Mouse (Mus musculus): Measurements from ENCODE around the gene Eef1a1. TPM values are rescaled to one million over a fixed set of nuclear protein-coding genes. Genes with fewer than 3 reads are reported as not detected.
"Not testable (repeated sequence)": the region's sequence is repeated elsewhere in the genome, so short reads cannot be mapped to it uniquely, and the experiment has no call there.

Eef1a1 gene
- total RNA-seq, 2 experiments from 2014 or later, result 3,010 to 3,306 TPM

GRCm38 (mm10) chr9:78478009-78478605, 10.8 kb downstream of the Eef1a1 start:
- DNase-seq (ENCODE audit: extremely low spot score in 1 of 2, low spot score in 1 of 2), result not testable (repeated sequence)

DNA sequence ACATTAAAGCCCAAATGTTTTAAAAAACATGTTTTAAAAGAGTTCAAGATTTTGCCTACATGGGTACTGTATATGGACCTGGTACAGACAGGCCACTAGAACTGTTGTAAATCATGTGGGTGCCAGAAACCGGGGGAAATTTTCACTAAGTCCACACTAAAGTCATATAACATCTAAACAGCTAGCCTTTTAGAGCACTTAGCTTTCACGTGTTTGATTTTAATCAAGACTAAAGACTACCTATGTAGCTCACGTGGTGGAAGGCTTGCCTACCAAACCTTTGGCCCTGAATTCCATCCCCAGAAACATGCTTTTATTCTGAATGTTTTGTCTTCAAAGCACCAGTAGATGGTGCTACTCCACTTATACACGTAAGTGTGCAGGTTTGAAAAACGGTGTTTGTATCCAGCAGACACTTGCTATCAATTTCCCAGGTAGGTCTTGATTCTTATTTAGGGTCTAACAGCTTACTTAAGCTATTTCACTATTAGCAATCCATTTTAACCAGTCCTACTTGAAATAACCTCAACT, 11.9 kb downstream of the Eef1a1 start:
- no peak for DNase-seq (ENCODE audit: extremely low spot score in 1 of 2, low spot score in 1 of 2)

DNA sequence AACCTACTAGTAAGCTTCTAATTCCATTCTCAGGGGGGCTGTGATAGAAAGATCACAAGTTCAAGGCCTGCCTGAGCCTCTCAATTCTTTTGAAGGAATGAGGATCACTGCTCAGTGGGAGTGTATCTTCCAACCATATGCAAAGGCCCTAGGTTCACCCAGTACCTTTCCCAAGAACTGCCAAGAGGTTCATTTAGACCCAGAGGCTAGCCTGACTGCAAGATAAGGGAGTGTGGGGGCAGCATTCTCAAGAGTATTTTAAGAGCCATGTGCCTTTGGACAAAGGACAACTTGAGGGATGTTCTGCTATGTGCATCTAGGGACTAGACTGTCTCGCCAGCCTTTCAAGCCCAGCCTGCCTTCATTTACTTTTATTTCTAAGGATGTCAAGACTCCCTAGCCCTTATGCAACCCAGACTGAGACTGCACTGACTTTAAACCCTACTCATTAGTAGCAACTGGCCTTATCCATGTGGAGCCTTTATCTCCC, 12.4 kb downstream of the Eef1a1 start:
- no peak for DNase-seq (ENCODE audit: extremely low spot score in 1 of 2, low spot score in 1 of 2)

- no peak for DNase-seq (ENCODE audit: extremely low spot score in 1 of 2, low spot score in 1 of 2)
These were observed 13.1 kb downstream of the Eef1a1 start for GRCm38 (mm10) chr9:78475873-78476272.

DNA sequence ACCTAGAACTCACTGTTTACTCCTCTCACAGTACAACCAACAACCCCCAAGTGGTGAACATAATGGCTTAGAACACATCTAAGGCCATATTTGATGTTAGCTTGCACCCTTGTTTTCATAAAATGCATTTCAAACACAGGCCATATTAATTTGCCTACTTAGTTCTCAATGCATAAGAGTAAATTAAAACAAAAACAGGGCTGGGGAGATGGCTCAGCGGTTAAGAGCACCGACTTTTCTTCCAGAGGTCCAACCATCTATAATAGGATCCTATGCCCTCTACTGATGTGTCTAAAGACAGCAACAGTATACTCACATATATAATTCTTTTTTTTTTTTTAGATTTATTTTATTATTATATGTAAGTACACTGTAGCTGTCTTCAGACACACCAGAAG, 13.6 kb downstream of the Eef1a1 start:
- DNase-seq (ENCODE audit: extremely low spot score in 1 of 2, low spot score in 1 of 2), result no peak

DNA sequence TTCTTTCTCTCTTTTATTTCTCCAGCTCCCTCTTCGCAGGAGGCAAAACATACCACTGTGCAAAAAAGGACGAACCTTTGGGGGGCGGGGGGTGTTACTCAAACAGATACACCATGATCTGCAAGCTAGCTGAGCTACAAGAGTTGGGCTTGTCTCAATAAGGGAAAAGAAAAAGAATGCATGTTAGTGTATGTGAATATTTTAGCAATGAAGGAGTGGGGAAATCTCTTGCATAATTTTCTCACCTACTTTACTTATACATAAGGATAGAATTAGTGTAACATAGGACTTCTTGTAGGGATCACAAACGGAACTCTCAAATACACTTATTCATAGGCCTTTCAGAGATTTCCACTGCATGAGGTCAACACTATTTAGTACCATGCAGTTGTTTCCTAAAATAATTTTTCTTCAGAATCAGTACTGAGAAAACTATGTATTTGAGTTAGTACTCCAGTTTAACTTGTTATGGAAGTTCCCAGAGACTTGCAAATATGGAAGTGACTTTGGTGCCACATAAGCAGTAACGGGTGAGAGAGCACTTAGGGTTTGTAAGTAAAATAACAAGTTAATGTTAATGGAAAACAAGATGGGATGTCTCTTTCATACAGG, 14.1 kb downstream of the Eef1a1 start:
- no peak for DNase-seq (ENCODE audit: extremely low spot score in 1 of 2, low spot score in 1 of 2)

- no peak for DNase-seq (ENCODE audit: extremely low spot score in 1 of 2, low spot score in 1 of 2)
These were observed 14.7 kb downstream of the Eef1a1 start for GRCm38 (mm10) chr9:78474270-78474669.

DNA sequence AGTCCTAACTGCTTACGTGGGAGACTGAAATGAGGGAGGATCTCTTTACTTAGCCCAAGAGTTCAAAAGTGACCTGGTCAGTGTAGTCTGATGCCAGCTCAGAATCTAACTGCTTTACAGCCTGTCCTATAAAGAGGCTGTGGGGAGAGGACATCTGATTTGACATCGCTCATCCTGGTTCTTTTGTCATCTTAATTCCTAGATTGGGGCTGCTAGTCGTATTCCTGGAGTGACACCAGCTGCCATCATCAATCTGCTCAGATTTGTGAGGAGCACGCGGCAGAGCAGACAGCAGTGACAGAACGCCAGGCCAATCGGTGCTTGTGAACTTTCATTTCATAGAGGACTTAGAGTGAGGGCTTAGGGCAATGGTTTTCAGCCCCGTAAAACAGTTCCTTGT, 15.4 kb downstream of the Eef1a1 start:
- DNase-seq (ENCODE audit: extremely low spot score in 1 of 2, low spot score in 1 of 2), result no peak

GRCm38 (mm10) chr9:78465725-78466124, 23.2 kb downstream of the Eef1a1 start:
- DNase-seq (ENCODE audit: extremely low spot score in 1 of 2, low spot score in 1 of 2), result no peak

DNA sequence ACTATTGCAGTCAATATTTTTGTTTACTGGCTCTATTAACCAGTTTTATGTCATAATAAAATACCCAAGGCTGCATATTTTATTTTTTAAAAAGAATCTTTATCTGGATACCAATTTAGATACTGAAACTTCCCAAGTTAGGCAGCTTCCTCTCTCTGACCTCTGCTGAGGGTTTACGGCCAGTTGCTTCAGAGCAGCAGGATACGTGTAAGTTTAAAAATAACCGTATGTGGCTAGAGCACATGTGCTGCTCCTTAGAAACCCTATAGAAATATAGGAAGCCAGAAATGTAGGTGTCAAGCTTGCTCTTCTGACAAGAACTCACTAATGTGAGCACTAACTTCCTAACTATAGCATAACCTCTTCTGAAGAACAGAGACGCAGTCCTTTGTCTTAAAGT, 25.6 kb downstream of the Eef1a1 start:
- DNase-seq (ENCODE audit: extremely low spot score in 1 of 2, low spot score in 1 of 2), result no peak

DNA sequence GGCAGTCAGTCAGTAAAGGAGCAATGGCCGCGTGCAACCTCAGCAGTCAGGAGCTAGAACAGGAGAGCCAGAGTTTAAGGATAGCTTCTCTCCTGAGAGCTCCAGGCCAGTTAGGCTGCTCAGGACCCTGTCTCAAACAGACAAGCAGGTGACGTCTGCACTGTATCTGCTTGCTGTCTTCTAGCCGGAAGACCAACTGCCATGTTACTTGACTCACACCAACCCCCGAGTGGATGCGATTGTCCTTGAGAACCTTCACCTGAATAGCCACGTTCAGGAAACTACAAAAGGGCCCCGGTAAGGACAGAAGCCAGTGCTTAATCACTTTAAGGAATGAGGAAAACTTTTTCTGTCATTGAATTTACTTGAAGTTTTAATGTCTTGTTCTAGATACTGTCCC, 31.9 kb downstream of the Eef1a1 start:
- no peak for DNase-seq (ENCODE audit: extremely low spot score in 1 of 2, low spot score in 1 of 2)

GRCm38 (mm10) chr9:78451382-78451781, 37.6 kb downstream of the Eef1a1 start:
- no peak for DNase-seq (ENCODE audit: extremely low spot score in 1 of 2, low spot score in 1 of 2)

DNA sequence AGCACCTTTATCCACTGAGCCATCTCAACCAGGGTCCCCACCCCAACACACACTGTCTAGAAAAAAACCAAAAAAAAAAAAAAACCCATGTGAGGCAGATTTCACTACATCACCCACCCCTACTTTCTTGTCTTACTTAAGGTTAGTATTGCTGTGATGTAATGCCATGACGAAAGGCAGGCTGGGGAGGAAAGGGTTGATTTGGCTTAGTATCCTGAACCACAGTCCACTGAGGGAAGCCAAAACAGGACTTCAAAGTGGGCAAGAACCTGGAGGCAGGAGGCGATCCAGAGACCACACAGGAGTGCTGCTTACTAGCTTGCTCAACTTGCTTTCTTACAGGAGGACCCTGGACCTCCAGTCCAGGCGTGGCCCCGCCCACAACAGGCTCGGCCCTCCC, 38.5 kb downstream of the Eef1a1 start:
- DNase-seq (ENCODE audit: extremely low spot score in 1 of 2, low spot score in 1 of 2), result no peak

- DNase-seq (ENCODE audit: extremely low spot score in 1 of 2, low spot score in 1 of 2), result peak; percentile 82 to 85
These were observed 40.7 kb downstream of the Eef1a1 start, which contains the start of the genes Mto1 and Gm17324 for GRCm38 (mm10) chr9:78447973-78448873. Mto1 (plus strand) TSS chr9:78448208. Gm17324 (minus strand) TSS chr9:78448786.

DNA sequence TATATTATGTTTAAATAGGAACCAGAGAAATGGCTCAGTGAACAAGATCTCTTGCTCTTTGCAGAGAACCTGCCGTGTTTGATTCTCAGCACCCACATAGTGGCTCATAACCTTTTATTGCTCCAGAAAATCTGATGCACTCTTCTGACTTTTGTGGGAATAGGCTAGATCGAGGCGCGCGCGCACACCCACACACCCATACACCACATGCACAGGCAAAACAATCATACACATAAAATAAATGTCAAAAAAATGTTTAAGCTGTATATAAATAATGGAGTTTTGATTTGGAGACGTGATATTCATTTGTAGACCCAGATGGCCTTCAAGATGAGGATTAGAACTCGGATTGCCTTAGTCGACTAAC, 41.4 kb downstream of the Eef1a1 start:
- DNase-seq (ENCODE audit: extremely low spot score in 1 of 2, low spot score in 1 of 2), result no peak

DNA sequence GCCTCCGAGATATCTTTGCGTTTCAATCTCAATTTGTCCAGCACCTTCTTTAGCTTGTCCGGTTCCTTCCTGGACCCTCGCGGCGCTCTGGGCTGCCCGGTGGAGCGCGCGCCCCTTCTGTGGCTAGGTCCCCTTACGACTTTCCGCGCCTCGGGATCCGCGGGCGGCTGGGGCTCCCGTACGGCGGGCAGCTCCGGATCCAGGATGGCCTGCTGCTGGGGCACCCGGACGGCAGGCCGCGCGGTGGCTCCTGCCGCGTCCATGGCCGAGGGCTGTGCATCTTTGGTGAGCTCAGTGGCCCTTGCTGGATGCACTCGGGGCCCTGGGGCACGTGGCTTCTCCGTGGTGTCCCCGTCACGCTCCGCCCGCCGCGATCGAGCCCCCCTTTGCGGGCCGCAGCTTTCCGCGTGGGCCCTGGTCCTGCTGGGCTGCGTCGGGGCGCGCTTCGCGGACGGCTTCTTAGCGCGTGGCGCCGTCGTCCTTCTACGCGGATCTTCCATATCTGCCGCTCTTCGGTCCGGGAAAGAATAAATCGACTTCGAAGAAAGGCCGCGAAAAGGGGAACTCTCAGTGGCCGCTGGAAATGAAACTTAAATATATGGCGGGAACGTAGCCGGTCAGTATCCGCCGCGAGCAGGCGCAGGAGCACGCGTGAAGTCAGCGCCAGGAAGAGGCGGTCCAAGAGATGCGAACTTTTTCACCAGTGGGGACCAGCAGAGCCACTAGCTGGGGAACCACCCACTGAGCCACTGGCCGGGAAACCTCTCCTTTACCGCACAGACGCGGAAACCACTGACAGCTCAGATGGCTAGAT, 46.2 kb downstream of the Eef1a1 start, which contains the start of gene Cgas:
Gene Cgas (minus strand): TSS at position 659 of the 814 bp plus-strand sequence.
- DNase-seq (ENCODE audit: extremely low spot score in 1 of 2, low spot score in 1 of 2), result no peak

GRCm38 (mm10) chr9:78442237-78442578, 46.7 kb downstream of the Eef1a1 start:
- DNase-seq (ENCODE audit: extremely low spot score in 1 of 2, low spot score in 1 of 2), result no peak

- no peak for DNase-seq (ENCODE audit: extremely low spot score in 1 of 2, low spot score in 1 of 2)
These were observed 49.5 kb downstream of the Eef1a1 start for GRCm38 (mm10) chr9:78439426-78439825.

- no peak for DNase-seq (ENCODE audit: extremely low spot score in 1 of 2, low spot score in 1 of 2)
These were observed 56.5 kb downstream of the Eef1a1 start for GRCm38 (mm10) chr9:78432471-78432870.

DNA sequence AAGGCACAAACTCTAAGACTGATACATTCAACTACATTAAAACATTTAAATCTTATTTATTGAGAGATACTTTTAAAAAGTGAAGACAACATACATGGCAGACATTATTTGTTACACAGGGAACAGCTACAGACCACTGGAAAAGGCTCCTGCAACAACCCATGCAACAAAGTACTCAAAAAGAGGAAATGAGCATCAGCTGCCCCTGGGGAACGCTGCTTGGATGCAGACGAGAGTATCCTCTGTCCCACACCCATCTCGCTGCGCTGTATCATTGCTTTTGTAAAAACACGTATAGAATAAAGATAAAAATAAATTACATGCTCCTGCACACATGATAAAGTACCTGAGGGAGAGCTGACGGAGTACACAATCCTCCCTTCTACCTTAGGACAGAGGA, 58.5 kb downstream of the Eef1a1 start:
- no peak for DNase-seq (ENCODE audit: extremely low spot score in 1 of 2, low spot score in 1 of 2)

Measured in layer of hippocampus, postnatal 25 days (tissue).